Mouse (Mus musculus): ENCODE data around the gene Cdc26. TPM values are rescaled to one million over a fixed set of nuclear protein-coding genes. Genes with fewer than 3 reads are reported as not detected.

Gene Cdc26
- polyA plus RNA-seq, 2 experiments: 40.2 to 65.7 TPM

DNA sequence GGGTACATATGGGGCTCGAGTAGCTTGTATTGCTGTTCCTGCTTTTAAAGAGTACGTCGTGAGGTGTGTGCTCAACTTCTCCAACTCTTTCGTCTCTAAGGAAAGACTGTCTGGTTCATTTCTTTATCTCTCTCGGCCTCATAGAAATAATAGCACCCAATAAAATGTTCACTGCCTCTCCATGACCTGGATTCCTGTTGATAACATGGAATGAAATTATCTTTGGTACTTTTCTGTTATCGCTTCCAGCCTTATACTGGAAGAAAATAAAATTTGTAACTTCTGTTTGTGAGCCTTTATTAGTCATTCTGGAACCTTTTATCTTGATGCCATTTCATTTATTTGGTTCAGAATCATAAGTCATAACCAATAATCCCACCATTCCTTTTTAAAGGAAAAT, 25.2 kb downstream of the Cdc26 start:
- no peak overlapping the region for H3K4me2 ChIP-seq (ENCODE audit: low read depth)
- H3K9me3 ChIP-seq (ENCODE audit: control insufficient read depth, low read length): no peaks in the 10 kb centered on the region
- no peak overlapping the region for H3K27ac ChIP-seq
- H3K27me3 ChIP-seq (ENCODE audit: control insufficient read depth, insufficient read depth, low read length): no peaks in the 10 kb centered on the region
- TF ChIP-seq CTCF (IDR thresholded peaks at IDR 0.05; ENCODE audit: low read depth) (no peak), EP300 (IDR thresholded peaks at IDR 0.05; ENCODE audit: low read depth) (peak; percentile 39)
- 55% methylated on average over 6 of the region's 6 CpGs for WGBS (ENCODE audit: insufficient replicate concordance)
- no peak overlapping the region for H3K9ac ChIP-seq (replicated peaks)
- peaks cover 9% of the 10 kb centered on the region for H3K36me3 ChIP-seq (replicated peaks; ENCODE audit: control insufficient read depth, insufficient read depth, low read depth)
- H3K4me3 ChIP-seq (ENCODE audit: insufficient read depth in 1 of 2, low read depth in 2 of 2, low read length in 2 of 2): no peak overlapping the region
- H3K4me1 ChIP-seq (replicated peaks; ENCODE audit: control insufficient read depth in 2 of 2, insufficient read depth in 2 of 2, low read length in 1 of 2): peaks cover 7 to 11% of the 10 kb centered on the region in 2 experiments; a peak in 3 of 4 replicates
- no peak for ATAC-seq (ENCODE audit: insufficient read depth)
- no peak for DNase-seq (ENCODE audit: low read depth in 3 of 3, low spot score in 3 of 3)

DNA sequence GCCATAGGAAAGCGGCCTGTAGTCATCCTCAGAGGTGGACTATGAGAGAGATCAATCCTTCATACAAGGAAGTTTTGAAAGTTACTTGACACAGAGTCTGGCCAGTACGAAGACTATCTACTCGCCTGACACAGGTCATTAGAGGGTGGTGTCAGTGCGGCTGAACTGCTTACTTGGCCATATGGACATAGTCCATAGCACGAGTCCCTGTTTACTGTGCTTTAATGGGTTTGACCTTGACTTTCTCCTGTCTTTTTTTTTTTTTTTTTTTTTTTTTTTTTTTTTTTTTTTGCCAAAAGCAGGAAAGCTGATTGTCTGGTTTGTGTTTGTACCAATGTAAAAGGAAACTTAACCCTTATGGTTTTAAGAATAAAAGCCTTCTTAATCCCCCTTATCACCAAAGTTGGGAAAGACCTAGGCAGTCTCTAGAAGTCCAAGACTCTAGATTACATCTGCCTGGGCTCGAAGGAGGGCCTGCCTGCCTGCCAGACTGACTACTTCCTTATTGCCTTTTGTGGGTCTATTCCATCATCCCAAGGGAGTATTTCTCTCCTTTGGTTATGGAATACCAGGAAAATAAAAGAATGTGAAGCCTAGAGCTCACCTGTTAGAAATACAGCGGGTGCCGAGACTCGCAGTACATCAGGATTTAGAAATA, 28.6 kb downstream of the Cdc26 start:
- Histone ChIP-seq H3K4me3 (ENCODE audit: insufficient read depth in 1 of 2, low read depth in 2 of 2, low read length in 2 of 2) (no peak overlapping the region), H3K4me1 (replicated peaks; ENCODE audit: control insufficient read depth in 2 of 2, insufficient read depth in 2 of 2, low read length in 1 of 2) (peaks cover 9 to 15% of the 10 kb centered on the region in 2 experiments), H3K27me3 (ENCODE audit: control insufficient read depth, insufficient read depth, low read length) (no peaks in the 10 kb centered on the region), H3K4me2 (ENCODE audit: low read depth) (no peak overlapping the region), H3K36me3 (replicated peaks; ENCODE audit: control insufficient read depth, insufficient read depth, low read depth) (no peaks in the 10 kb centered on the region), H3K9ac (replicated peaks) (no peak overlapping the region), H3K27ac (no peak overlapping the region), H3K9me3 (ENCODE audit: control insufficient read depth, low read length) (no peaks in the 10 kb centered on the region)
- TF ChIP-seq CTCF (IDR thresholded peaks at IDR 0.05; ENCODE audit: low read depth) (no peak), EP300 (IDR thresholded peaks at IDR 0.05; ENCODE audit: low read depth) (no peak)
- whole genome bisulfite sequencing (ENCODE audit: insufficient replicate concordance): 68% methylated on average over 9 of the region's 9 CpGs
- no peak for ATAC-seq (ENCODE audit: insufficient read depth)
- DNase-seq (ENCODE audit: low read depth in 3 of 3, low spot score in 3 of 3): no peak

DNA sequence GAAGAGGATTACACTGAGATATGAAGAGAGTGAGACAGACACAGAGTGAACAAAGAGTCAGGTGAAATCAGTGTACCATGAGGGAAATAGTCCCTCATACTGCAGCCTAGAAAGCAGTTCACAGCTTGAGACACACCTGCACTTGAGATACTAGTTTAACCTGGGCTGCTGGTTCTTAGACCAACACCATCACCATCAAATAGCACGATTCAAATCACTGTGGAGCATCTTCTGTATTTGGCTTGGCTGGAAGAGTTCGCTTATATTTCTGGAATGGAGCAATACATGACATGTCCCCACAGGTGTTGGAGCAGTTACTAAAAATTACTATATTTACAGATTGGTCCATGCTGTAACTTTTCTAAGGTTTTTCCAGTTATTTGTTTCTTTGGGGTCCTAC, 32.3 kb downstream of the Cdc26 start:
- no peak for DNase-seq (ENCODE audit: low read depth in 3 of 3, low spot score in 3 of 3)
- Histone ChIP-seq H3K4me3 (ENCODE audit: insufficient read depth in 1 of 2, low read depth in 2 of 2, low read length in 2 of 2) (no peak overlapping the region), H3K9me3 (ENCODE audit: control insufficient read depth, low read length) (no peaks in the 10 kb centered on the region), H3K27ac (no peak overlapping the region), H3K4me2 (ENCODE audit: low read depth) (no peak overlapping the region), H3K9ac (replicated peaks) (no peak overlapping the region), H3K27me3 (ENCODE audit: control insufficient read depth, insufficient read depth, low read length) (no peaks in the 10 kb centered on the region), H3K4me1 (replicated peaks; ENCODE audit: control insufficient read depth in 2 of 2, insufficient read depth in 2 of 2, low read length in 1 of 2) (peaks cover 35 to 46% of the 10 kb centered on the region in 2 experiments), H3K36me3 (replicated peaks; ENCODE audit: control insufficient read depth, insufficient read depth, low read depth) (no peaks in the 10 kb centered on the region; the same call in 1 of the 2 replicates)
- TF ChIP-seq CTCF (IDR thresholded peaks at IDR 0.05; ENCODE audit: low read depth) (no peak), EP300 (IDR thresholded peaks at IDR 0.05; ENCODE audit: low read depth) (no peak)
- 52% methylated on average over 2 of the region's 2 CpGs for whole genome bisulfite sequencing (ENCODE audit: insufficient replicate concordance)
- no peak for ATAC-seq (ENCODE audit: insufficient read depth)

DNA sequence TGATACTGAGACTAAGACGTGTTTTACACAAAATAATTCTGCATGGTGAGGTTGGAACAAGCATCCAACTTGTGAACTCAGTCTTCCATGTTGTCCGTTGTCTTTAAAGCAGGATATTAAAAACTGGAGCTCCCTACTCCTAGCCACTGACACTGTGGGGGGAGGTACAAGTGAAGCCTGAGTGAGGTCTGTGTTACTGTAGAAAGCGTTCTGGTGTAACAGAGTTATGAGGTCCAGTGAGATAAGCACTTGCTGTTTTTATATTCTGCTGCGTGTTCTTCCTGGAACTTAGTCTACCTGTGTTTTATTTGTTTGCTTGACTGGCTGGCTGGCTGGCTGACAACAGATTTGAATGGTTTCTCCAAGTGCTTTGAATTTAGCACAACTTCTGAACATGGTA, 34.1 kb downstream of the Cdc26 start:
- Histone ChIP-seq H3K9me3 (ENCODE audit: control insufficient read depth, low read length) (no peaks in the 10 kb centered on the region), H3K4me3 (ENCODE audit: insufficient read depth in 1 of 2, low read depth in 2 of 2, low read length in 2 of 2) (no peak overlapping the region), H3K27me3 (ENCODE audit: control insufficient read depth, insufficient read depth, low read length) (no peaks in the 10 kb centered on the region), H3K36me3 (replicated peaks; ENCODE audit: control insufficient read depth, insufficient read depth, low read depth) (no peaks in the 10 kb centered on the region; the same call in 1 of the 2 replicates), H3K9ac (replicated peaks) (peak overlapping the region; percentile 23), H3K4me1 (replicated peaks; ENCODE audit: control insufficient read depth in 2 of 2, insufficient read depth in 2 of 2, low read length in 1 of 2) (peaks cover 50 to 56% of the 10 kb centered on the region in 2 experiments), H3K27ac (peak overlapping the region; percentile 18), H3K4me2 (ENCODE audit: low read depth) (peak overlapping the region; percentile 29)
- TF ChIP-seq EP300 (IDR thresholded peaks at IDR 0.05; ENCODE audit: low read depth) (peak; percentile 43), CTCF (IDR thresholded peaks at IDR 0.05; ENCODE audit: low read depth) (no peak)
- DNase-seq (ENCODE audit: low read depth in 3 of 3, low spot score in 3 of 3): no peak
- ATAC-seq (ENCODE audit: insufficient read depth): peak; percentile 66
- 39% methylated on average over 4 of the region's 4 CpGs for WGBS (ENCODE audit: insufficient replicate concordance)

DNA sequence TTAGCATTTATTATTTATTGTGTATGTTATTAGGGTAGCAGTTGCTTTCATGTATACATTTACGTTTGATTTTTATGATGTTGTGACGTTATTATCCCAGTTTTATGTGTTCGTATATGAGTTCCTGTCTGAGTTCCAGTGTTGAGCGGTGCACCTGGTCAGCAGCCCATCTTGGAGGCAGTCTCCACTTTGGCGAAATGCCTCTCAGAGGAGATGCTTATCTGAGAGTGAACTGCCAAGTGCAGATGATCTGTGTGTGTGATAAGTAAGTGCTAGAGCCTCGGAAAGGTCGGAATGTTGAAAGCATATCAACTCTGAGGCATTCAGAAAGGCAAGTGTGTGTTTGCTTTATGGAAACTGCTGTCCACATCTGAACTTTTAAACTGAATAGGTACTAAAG, 34.8 kb downstream of the Cdc26 start:
- no peak overlapping the region for H3K4me3 ChIP-seq (ENCODE audit: insufficient read depth in 1 of 2, low read depth in 2 of 2, low read length in 2 of 2)
- H3K4me2 ChIP-seq (ENCODE audit: low read depth): peak overlapping the region; percentile 29; the same call in 1 of the 2 replicates
- H3K4me1 ChIP-seq (replicated peaks; ENCODE audit: control insufficient read depth in 2 of 2, insufficient read depth in 2 of 2, low read length in 1 of 2): peaks cover 57 to 63% of the 10 kb centered on the region in 2 experiments
- H3K9ac ChIP-seq (replicated peaks): no peak overlapping the region
- ATAC-seq (ENCODE audit: insufficient read depth) (no peak), DNase-seq (ENCODE audit: low read depth in 3 of 3, low spot score in 3 of 3) (no peak)
- TF ChIP-seq EP300 (IDR thresholded peaks at IDR 0.05; ENCODE audit: low read depth): no peak
- TF ChIP-seq CTCF (IDR thresholded peaks at IDR 0.05; ENCODE audit: low read depth): no peak
- no peaks in the 10 kb centered on the region for H3K9me3 ChIP-seq (ENCODE audit: control insufficient read depth, low read length)
- peak overlapping the region; percentile 9; the same call in 1 of the 2 replicates for H3K27ac ChIP-seq
- no peaks in the 10 kb centered on the region; the same call in 1 of the 2 replicates for H3K36me3 ChIP-seq (replicated peaks; ENCODE audit: control insufficient read depth, insufficient read depth, low read depth)
- no peaks in the 10 kb centered on the region for H3K27me3 ChIP-seq (ENCODE audit: control insufficient read depth, insufficient read depth, low read length)
- WGBS (ENCODE audit: insufficient replicate concordance): 63% methylated on average over 7 of the region's 7 CpGs
